8 mouse cellular contexts compared by ENCODE assay signal in the genomic region with DNA sequence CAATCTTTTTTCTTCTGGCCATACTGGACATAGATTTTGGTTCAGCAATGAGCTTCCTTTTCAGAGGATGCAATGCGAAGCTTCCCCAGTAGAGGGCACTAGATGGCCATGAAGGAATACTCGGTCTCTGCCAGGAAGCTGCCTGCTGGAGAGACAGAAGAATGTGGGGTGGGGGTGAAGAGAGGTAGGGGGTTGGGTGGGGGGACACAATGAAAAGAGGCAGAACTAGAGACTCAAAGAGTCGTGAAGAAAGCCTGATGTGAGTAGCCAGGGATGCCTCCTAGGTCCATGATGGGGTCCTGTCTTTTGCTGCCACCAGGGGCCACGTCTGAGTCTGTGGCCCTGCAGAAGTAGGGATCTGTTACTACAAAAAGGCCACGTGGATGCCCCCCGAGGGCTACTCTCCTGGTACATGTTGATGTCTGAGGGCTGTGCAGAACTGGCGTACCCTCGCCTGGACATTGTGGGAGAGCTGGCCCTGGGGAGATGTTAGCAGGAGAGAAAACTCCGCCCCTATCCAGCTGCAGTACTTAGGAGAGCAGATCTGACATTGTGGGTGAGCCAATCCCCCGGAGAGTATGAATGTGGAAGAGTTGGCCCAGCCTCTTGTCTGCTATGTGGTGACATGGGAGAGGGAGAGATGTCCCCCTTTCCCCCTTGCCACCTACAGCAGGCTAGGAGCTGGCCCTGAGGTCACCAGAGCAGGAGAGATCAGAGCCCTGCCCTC. TPM values are rescaled to one million over a fixed set of nuclear protein-coding genes. Genes with fewer than 3 reads are reported as not detected.
A peak's percentile ranks its signal among the peaks of the same experiment; 100 is the strongest.
DNase-seq lines count a peak whose midpoint lies in the region; ATAC-seq and TF ChIP-seq lines count a peak whose summit lies in the region.

No protein-coding gene starts in this region.

- H3K27ac ChIP-seq in embryonic facial prominence, embryonic 13.5 days, result no peak overlapping the region
- no peak overlapping the region for H3K27ac ChIP-seq in heart, embryonic 15.5 days
- H3K27ac ChIP-seq in liver, adult 2 months (replicated peaks; ENCODE audit: insufficient read depth, low read depth, low read length), result no peak overlapping the region
- H3K27ac ChIP-seq in neural tube, embryonic 11.5 days (ENCODE audit: low read depth, low read length), result no peak overlapping the region

- TF ChIP-seq CTCF in liver, adult 2 months (IDR thresholded peaks at IDR 0.05; ENCODE audit: low read depth, low read length), result peak; percentile 73

- H3K9ac ChIP-seq in embryonic facial prominence, embryonic 13.5 days, result no peak overlapping the region
- no peak overlapping the region for H3K9ac ChIP-seq in heart, embryonic 15.5 days
- no peak overlapping the region for H3K9ac ChIP-seq in liver, adult 2 months (ENCODE audit: low read depth, low read length)
- no peak overlapping the region for H3K9ac ChIP-seq in neural tube, embryonic 11.5 days (ENCODE audit: low read length)

- 23% methylated on average over 10 of the region's 10 CpGs for WGBS in embryonic facial prominence, embryonic 13.5 days
- WGBS in heart, embryonic 15.5 days, result 29% methylated on average over 10 of the region's 10 CpGs
- 38% methylated on average over 10 of the region's 10 CpGs for WGBS in liver, adult 2 months
- 37% methylated on average over 10 of the region's 10 CpGs for WGBS in neural tube, embryonic 11.5 days

- H3K4me1 ChIP-seq in embryonic facial prominence, embryonic 13.5 days, result no peaks in the 10 kb centered on the region
- H3K4me1 ChIP-seq in heart, embryonic 15.5 days (replicated peaks), result peaks cover 3% of the 10 kb centered on the region; the same call in 1 of the 2 replicates
- no peaks in the 10 kb centered on the region for H3K4me1 ChIP-seq in liver, adult 2 months (ENCODE audit: control insufficient read depth, insufficient read depth, low read length)
- H3K4me1 ChIP-seq in neural tube, embryonic 11.5 days (ENCODE audit: control insufficient read depth, insufficient read depth, low read length), result no peaks in the 10 kb centered on the region

- H3K4me2 ChIP-seq in embryonic facial prominence, embryonic 13.5 days, result no peak overlapping the region
- H3K4me2 ChIP-seq in heart, embryonic 15.5 days, result no peak overlapping the region
- H3K4me2 ChIP-seq in neural tube, embryonic 11.5 days (ENCODE audit: low read depth), result no peak overlapping the region

- peak; percentile 37 for ATAC-seq in embryonic facial prominence, embryonic 13.5 days (ENCODE audit: insufficient number of reproducible peaks, insufficient read depth, low FRiP score, low TSS enrichment, low read depth)
- peak; percentile 34 for ATAC-seq in heart, embryonic 15.5 days (replicated peaks; ENCODE audit: insufficient number of reproducible peaks, insufficient read depth, low FRiP score, low read depth)
- peak; percentile 61 for ATAC-seq in neural tube, embryonic 11.5 days (ENCODE audit: insufficient read depth, low FRiP score, low TSS enrichment)

- H3K4me3 ChIP-seq in embryonic facial prominence, embryonic 13.5 days, result no peak overlapping the region
- no peak overlapping the region for H3K4me3 ChIP-seq in heart, embryonic 15.5 days
- H3K4me3 ChIP-seq in liver, adult 2 months (ENCODE audit: insufficient read depth, low read depth, low read length), result no peak overlapping the region
- H3K4me3 ChIP-seq in neural tube, embryonic 11.5 days (ENCODE audit: low read depth, low read length), result no peak overlapping the region

- no peaks in the 10 kb centered on the region for H3K9me3 ChIP-seq in embryonic facial prominence, embryonic 13.5 days
- H3K9me3 ChIP-seq in heart, embryonic 15.5 days (replicated peaks), result no peaks in the 10 kb centered on the region
- no peaks in the 10 kb centered on the region for H3K9me3 ChIP-seq in neural tube, embryonic 11.5 days (ENCODE audit: control insufficient read depth, low read length)

- TF ChIP-seq POLR2A in liver, adult 2 months (IDR thresholded peaks at IDR 0.05; ENCODE audit: extremely low read depth, insufficient read depth, low read length), result no peak

- H3K27me3 ChIP-seq in embryonic facial prominence, embryonic 13.5 days, result no peaks in the 10 kb centered on the region
- H3K27me3 ChIP-seq in heart, embryonic 15.5 days, result no peaks in the 10 kb centered on the region
- no peaks in the 10 kb centered on the region for H3K27me3 ChIP-seq in liver, adult 2 months (ENCODE audit: control insufficient read depth, insufficient read depth, low read length)
- no peaks in the 10 kb centered on the region for H3K27me3 ChIP-seq in neural tube, embryonic 11.5 days (ENCODE audit: control insufficient read depth, insufficient read depth, low read length)

- no peaks in the 10 kb centered on the region for H3K36me3 ChIP-seq in embryonic facial prominence, embryonic 13.5 days
- H3K36me3 ChIP-seq in heart, embryonic 15.5 days, result no peaks in the 10 kb centered on the region
- no peaks in the 10 kb centered on the region for H3K36me3 ChIP-seq in liver, adult 2 months (ENCODE audit: control insufficient read depth, insufficient read depth, low read length)
- H3K36me3 ChIP-seq in neural tube, embryonic 11.5 days (ENCODE audit: control insufficient read depth, insufficient read depth, low read length), result no peaks in the 10 kb centered on the region

- peak; percentile 80 for DNase-seq in CD4-positive, CD25-positive, alpha-beta regulatory T cell, adult 2 months (ENCODE audit: low read depth, low spot score)
- DNase-seq in adrenal gland, postnatal 14 days, result peak; percentile 81
- DNase-seq in kidney, postnatal 14 days, result peak; percentile 82
- DNase-seq in liver, adult 2 months (ENCODE audit: extremely low read depth, low read depth, low spot score), result peak; percentile 43
- DNase-seq in neural tube, embryonic 11.5 days (ENCODE audit: low spot score), result peak; percentile 71
- DNase-seq in testis, postnatal 10 days (ENCODE audit: low spot score), result peak; percentile 89

- no peaks in the 10 kb centered on the region for H3K79me2 ChIP-seq in liver, adult 2 months (ENCODE audit: control insufficient read depth, insufficient read depth, low read length)

RNA-seq across cellular contexts. Expression of a gene that starts 43.4 kb away (rescaled TPM):
- 11.4 and 14.3 TPM in 2 replicates for total RNA-seq in adrenal gland, postnatal 14 days (2021)
- 10.1 and 10.9 TPM in 2 replicates for polyA plus RNA-seq in embryonic facial prominence, embryonic 13.5 days (2015; fragmentation: Nextera tagmentation; extraction: Ambion mirVana)
- 49.2 and 54.5 TPM in 2 replicates for polyA plus RNA-seq in heart, embryonic 15.5 days (2015; fragmentation: Nextera tagmentation; extraction: Ambion mirVana)
- 2.4 and 3.4 TPM in 2 replicates for total RNA-seq in liver, adult 2 months (2014; rRNA removed)
- polyA plus RNA-seq in liver, adult 2 months (2012; rRNA removed), result 1.1 and 1.8 TPM in 2 replicates
- polyA plus RNA-seq in neural tube, embryonic 11.5 days (2014; fragmentation: Nextera tagmentation; extraction: Ambion mirVana), result 3.0 and 4.8 TPM in 2 replicates
